Mouse (Mus musculus): ENCODE data around the gene Senp3.

The Senp3 gene

DNA sequence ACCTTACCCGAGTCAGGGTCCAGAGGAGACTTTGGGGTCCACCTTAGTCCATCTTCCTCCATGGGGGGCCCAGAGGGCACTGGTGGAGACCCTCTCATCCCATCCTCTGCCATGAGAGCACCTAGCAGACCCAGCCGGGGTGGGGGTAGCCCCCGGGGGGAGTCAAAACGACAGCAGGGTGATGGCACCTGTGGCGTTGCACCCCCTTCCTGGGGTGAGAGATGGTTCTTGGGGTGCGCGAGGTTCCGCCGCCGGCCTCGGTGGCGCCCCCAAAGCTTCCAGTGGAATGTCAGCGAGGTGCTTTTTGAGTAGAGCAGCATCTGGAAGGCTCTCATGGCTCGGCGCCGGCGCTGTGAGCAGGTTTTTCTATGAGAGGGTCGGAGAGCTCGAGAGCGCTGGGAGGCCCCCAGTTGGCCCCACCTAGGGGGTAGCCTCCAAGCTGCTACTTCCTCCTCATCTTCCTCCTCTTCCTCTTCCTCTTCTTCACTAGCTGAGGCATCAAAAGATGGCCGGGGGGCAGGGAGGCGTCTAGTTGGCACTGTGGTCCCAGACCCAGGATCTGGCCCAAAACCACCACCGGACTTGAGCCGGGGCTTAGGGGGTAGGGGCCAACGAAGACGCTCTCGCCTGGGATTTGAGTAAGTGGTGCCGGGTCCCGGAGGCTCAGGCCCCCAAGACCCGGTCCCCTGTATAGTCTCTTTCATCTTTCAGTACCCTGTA lies 1.6 kb downstream of the Senp3 start:
- no peak for DNase-seq (ENCODE audit: low spot score)

DNA sequence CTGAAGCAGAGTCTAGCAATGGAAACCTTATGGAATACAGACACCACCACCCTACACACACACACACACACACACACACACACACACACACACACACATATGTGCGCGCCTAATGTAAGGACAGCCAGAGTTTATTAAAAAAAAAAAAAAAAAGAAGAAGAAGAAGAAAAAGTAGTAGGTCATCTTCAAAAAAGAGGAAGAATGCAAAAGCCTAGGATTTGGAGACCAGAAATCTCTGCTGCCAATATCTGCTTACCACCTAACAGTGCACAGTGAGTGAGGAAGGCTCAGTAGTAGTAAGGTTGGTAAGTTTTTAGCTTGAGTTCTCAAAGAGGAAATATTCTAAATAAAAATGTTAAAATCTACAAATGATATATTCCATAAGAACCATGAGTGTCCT lies 2.7 kb downstream of the Senp3 start:
- no peak for DNase-seq (ENCODE audit: low spot score)

DNA sequence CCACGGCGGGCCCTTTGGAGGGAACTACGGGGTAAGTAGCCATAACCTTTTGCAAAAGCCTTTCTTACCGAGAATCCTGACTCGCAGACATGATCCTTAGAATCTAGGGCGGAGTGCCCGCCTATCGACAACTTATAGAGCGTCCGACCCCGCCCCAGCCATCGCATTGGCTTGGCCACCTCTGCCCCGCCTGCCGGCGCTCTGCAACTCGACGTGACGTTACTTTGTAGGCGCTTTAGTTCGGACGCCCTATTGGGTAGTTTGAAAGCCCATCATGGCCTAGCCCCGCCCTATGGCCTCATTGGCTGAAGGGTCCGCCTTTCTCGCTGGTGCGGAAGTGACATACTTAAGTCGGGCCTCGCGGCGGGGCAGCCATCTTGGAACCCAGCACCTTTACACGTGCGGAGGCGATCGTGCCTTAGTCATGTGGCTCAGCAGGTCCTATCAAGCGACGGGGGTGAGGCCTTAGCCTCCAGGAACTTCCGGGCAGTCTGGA lies 9.6 kb downstream of the Senp3 start, which contains the start of gene Eif4a1:
TSS of gene Eif4a1 (minus strand) at position 213 of the 496 bp plus-strand sequence.
- DNase-seq (ENCODE audit: low spot score): peak; percentile 98

DNA sequence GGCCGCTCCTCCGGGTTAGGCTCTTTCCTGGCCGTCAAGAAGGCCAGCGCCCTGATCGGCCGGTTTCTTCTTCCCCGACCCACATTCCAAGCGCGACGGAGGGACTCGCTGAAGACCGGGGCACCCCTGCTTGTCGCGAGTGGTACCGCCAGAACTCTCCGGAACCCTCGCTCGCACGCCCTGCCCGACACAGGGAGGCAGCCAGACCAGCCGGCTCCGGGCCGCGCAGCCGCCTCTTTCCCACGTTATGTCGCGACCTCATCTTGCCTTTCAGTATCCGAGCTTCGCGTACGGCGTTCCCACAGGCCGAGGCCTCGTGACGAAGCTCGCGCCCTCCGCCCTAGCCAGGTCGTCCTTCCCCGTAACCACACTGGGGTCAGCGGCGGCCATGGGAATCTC lies 10.2 kb downstream of the Senp3 start:
- DNase-seq (ENCODE audit: low spot score): no peak

- peak; percentile 85 for DNase-seq (ENCODE audit: low spot score)
Observed at GRCm38 (mm10) chr11:69670786-69671725, 10.8 kb downstream of the Senp3 start.

GRCm38 (mm10) chr11:69666665-69667005 lies 15.2 kb downstream of the Senp3 start:
- no peak for DNase-seq (ENCODE audit: low spot score)

DNA sequence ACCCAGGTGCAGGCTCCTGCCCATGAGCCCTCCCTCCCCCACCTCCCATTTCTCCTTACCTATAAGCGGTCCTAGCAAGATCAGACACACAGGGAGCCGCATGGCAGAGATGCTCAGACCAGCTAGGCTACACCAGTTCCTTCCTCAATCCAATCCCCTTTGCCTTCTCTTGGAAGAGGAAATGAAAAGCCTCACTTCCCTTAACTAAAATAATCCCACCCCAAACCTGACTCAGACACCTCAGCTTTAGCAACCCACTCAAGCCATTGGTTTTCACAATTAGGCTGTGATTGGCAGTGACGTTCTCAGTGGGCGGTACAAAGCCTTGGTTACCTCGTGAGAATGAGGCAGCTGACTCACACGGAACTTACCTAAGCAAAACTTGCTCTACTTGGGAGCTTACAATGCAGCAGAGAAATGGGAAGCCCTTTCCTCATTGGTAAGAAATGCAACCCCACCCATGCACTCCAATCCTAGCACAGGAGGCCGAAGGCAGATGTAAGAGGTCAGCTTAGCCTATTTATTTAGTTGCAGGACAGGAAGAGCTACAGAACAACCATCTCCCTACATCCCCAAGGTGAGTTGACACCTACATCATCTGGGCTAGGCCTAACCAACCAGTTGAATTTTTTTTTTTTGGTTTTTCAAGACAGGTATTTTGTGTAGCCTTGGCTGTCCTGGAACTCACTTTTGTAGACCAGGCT lies 15.8 kb downstream of the Senp3 start, which contains the start of gene Cd68:
TSS of gene Cd68 (minus strand) at position 193 of the 704 bp plus-strand sequence.
- no peak for DNase-seq (ENCODE audit: low spot score)

GRCm38 (mm10) chr11:69665457-69665960 lies 16.4 kb downstream of the Senp3 start:
- no peak for DNase-seq (ENCODE audit: low spot score)

DNA sequence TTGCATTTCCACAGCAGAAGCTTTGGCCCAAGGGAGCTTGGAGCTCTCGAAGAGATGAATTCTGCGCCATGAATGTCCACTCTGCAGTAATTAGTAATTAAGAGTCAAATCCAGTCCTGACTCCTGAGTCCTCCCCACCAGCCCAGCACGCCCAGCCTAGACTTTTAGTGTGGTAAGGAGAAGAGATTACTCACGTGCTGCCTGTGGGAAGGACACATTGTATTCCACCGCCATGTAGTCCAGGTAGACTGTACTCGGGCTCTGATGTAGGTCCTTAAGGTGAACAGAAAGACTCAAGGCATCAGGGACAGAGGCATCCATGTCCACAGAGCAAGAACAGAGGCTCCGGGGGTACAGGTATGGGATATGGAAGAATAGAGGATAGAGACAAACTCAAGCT lies 17.0 kb downstream of the Senp3 start:
- no peak for DNase-seq (ENCODE audit: low spot score)

GRCm38 (mm10) chr11:69663795-69664194 lies 18.1 kb downstream of the Senp3 start:
- DNase-seq (ENCODE audit: low spot score): no peak

GRCm38 (mm10) chr11:69662967-69663671 lies 18.8 kb downstream of the Senp3 start:
- DNase-seq (ENCODE audit: low spot score): no peak

GRCm38 (mm10) chr11:69662213-69662966 lies 19.5 kb downstream of the Senp3 start, which contains the start of gene Mpdu1:
Mpdu1 (minus strand) TSS chr11:69662642.
- DNase-seq (ENCODE audit: low spot score): peak; percentile 92

- no peak for DNase-seq (ENCODE audit: low spot score)
Observed at GRCm38 (mm10) chr11:69661221-69661881, 20.5 kb downstream of the Senp3 start.

DNA sequence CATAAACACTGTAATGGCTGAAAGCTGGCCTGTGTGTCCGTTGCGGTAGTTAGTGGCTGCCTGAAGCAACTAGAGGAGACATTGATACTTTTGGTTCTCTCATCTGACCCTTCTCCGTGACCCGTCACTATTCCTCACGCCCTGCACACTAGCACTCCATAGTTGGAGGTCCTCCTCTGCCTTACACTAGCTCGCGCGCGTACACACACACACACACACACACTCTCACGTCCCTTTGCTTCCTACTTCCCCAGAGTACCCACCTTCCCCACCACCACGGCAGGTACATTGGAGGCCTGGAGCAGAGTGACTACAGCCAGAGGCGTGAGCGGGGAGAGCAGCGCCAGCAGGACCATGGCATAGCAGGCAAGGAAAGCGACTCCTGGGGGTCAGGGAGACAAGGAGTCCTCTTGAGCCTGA lies 24.4 kb downstream of the Senp3 start:
- DNase-seq (ENCODE audit: low spot score): no peak

DNA sequence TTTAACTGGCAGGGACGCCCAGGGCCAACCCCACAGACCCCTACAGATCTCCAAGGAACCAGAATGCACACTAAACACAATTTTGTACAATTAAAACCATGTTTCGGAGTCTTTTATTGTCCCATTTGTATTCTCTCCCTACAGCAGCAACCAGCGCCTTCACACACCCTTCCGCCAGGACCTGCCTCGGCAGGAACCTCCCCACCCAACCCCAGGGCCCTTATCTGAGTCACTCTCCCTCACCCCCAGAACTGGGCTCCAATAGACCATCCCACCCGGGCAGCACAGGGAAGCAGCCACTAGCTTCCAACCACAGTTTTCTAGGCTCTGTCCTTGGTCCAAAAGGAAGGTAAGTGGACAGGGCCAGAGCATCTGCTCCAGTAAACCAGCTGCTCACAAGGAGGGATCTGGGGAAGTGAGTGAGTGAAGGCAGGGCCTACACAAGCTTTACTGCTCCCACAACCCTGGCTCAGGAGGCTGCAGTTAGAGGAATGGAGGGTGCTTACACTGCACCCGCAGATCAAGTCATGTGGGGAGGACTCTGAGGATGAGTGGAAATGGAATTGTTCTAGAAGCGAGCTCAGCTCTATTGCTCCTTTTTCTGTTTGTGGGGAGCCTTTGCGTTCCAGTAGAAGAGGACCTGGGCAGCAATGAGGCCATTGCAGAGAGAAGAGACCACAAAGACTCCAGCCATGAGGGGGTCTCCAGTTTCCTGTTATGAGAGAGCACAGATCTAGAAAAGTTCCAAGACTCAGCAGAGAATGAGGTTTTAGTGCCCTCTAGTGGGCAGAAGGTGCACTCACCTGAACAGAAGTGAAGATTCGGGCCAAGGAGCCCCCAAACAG lies 25.0 kb downstream of the Senp3 start:
- peak; percentile 50 for DNase-seq (ENCODE audit: low spot score)

- no peak for DNase-seq (ENCODE audit: low spot score)
Observed at GRCm38 (mm10) chr11:69656065-69656455, 25.8 kb downstream of the Senp3 start.

DNA sequence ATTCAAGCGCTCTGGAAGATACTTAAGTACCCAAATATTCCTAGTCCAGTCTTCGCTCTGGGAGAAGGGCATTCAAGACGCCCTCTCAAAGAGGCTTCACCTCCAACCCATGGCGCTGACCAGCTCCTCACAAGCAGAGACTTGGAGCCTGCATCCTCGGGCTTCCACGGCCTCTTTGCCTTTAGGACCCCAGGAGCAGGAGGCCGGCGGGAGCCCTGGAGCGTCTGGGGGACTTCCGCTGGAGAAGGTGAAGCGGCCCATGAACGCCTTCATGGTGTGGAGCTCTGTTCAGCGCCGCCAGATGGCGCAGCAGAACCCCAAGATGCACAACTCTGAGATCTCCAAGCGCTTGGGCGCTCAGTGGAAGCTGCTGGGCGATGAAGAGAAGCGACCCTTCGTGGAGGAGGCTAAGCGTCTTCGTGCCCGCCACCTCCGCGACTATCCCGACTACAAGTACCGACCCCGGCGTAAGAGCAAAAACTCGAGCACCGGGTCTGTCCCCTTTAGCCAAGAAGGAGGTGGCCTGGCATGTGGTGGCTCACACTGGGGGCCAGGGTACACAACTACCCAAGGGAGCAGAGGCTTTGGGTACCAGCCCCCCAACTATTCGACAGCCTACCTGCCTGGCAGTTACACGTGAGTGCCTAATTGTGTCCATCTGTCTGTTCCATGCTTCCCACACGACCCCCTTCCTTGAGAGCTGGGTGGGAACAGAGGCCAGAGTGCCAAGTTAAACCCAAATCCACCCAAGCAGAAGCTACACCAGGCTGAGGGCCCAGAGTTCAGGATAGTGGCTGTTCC lies 26.4 kb downstream of the Senp3 start, which contains the start of gene Sox15:
TSS of gene Sox15 (plus strand) at position 51 of the 801 bp plus-strand sequence.
- peak; percentile 29 for DNase-seq (ENCODE audit: low spot score)

- no peak for DNase-seq (ENCODE audit: low spot score)
Observed at GRCm38 (mm10) chr11:69654760-69655159, 27.1 kb downstream of the Senp3 start.

Data from spleen, adult 12 weeks (tissue).